Mouse (Mus musculus): ENCODE measurements at regions not wholly inside any gene's neighbourhood (a gene's known extent, or its start where the extent isn't known, plus 50 kb on each side); places are given as distances from the start of the nearest gene placed in this dataset.

DNA sequence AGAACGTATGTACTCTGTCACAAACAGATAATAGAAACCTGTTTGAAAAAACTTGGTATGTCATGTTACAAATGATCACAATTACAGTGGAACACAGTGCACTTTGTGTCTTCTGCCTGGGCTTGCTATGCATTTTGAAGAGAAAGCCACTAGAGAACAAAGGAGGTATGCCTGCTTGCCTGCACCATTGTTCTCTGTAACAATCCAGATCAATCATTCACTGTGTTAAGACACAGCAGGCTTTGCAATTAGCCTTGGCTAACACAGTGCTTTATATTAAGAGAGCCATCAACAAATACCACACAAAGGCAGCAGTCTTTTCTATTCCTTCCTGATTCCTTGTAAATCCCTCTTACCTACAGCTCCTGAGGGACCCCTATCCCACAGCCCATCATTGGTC, 417.1 kb upstream of the Pom121l12 start:
- peaks cover 5% of the 10 kb centered on the region; the same call in 1 of the 2 replicates for H3K4me1 ChIP-seq (ENCODE audit: control insufficient read depth, insufficient read depth, low read length)
- no peak overlapping the region for H3K4me3 ChIP-seq (ENCODE audit: insufficient read depth, low read depth, low read length)
- H3K9ac ChIP-seq (ENCODE audit: low read depth, low read length), result no peak overlapping the region
- WGBS, result 76% methylated on average over 1 of the region's 1 CpGs
- H3K27me3 ChIP-seq (ENCODE audit: control insufficient read depth, insufficient read depth, low read length), result no peaks in the 10 kb centered on the region
- H3K36me3 ChIP-seq (ENCODE audit: control insufficient read depth, insufficient read depth, low read length), result no peaks in the 10 kb centered on the region
- H3K79me2 ChIP-seq (ENCODE audit: control insufficient read depth, insufficient read depth, low read length), result no peaks in the 10 kb centered on the region
- TF ChIP-seq POLR2A (IDR thresholded peaks at IDR 0.05; ENCODE audit: extremely low read depth, insufficient read depth, low read length) (no peak), CTCF (IDR thresholded peaks at IDR 0.05; ENCODE audit: low read depth, low read length) (no peak)
- no peak for DNase-seq (ENCODE audit: extremely low read depth, low read depth, low spot score)
- no peak overlapping the region for H3K27ac ChIP-seq (replicated peaks; ENCODE audit: insufficient read depth, low read depth, low read length)

DNA sequence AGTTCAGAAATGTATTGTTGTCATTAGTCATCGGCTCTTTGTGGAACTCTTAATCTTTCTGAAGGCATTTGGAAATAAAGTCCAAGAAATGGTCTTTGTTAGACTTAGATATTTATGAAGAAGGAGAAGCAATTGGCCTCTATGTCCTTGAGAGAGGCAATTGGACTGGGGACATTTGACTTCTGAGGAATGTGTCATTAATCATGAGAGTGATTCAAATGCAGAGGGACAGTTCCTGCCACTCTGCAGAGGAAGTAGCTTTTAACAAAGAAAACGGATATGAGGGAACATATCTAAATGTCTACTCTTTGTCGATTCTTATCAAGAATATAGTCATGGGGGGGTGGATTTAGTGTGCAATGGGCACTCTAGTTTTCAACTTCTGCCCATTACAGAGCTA, 416.6 kb upstream of the Pom121l12 start:
- H3K9ac ChIP-seq (ENCODE audit: low read depth, low read length), result no peak overlapping the region
- H3K27me3 ChIP-seq (ENCODE audit: control insufficient read depth, insufficient read depth, low read length), result no peaks in the 10 kb centered on the region
- 52% methylated on average over 3 of the region's 3 CpGs for WGBS
- no peak for TF ChIP-seq CTCF (IDR thresholded peaks at IDR 0.05; ENCODE audit: low read depth, low read length)
- no peak for TF ChIP-seq POLR2A (IDR thresholded peaks at IDR 0.05; ENCODE audit: extremely low read depth, insufficient read depth, low read length)
- H3K4me1 ChIP-seq (ENCODE audit: control insufficient read depth, insufficient read depth, low read length), result peaks cover 5% of the 10 kb centered on the region; the same call in 1 of the 2 replicates
- DNase-seq (ENCODE audit: extremely low read depth, low read depth, low spot score), result no peak
- no peak overlapping the region for H3K27ac ChIP-seq (replicated peaks; ENCODE audit: insufficient read depth, low read depth, low read length)
- H3K4me3 ChIP-seq (ENCODE audit: insufficient read depth, low read depth, low read length), result no peak overlapping the region
- no peaks in the 10 kb centered on the region for H3K79me2 ChIP-seq (ENCODE audit: control insufficient read depth, insufficient read depth, low read length)
- no peaks in the 10 kb centered on the region for H3K36me3 ChIP-seq (ENCODE audit: control insufficient read depth, insufficient read depth, low read length)

DNA sequence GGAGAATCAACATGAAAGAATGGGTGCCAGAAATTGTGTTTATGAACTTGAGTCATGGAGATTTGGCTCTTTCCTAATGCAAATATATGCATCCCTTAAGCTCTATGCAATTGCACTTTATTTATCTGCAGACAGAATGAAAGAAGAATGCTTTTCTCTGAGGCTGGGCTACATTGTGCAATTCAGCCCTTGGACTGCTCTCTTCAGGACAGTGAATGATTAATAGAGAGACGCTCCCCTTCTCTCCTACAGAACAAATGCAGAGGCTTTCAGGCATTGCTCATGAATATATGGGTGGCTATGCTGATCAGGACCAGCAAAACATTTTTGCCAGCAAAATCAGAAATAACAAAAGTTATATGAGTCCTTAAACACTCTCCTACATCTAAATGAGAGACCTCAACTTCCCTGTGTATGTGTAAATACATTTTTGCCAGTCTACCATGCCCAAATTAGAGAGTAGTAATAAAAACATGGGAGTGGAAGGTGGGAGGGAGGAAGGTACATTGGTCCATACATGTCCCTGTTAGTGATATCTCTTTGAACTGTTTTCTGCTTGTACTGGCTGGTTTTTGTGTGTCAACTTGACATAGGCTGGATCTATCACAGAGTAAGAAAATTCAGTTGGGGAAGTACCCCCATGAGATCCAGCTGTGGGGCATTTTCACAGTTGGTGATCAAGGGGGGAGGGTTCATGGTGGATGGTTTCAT, 415.7 kb upstream of the Pom121l12 start:
- H3K79me2 ChIP-seq (ENCODE audit: control insufficient read depth, insufficient read depth, low read length), result no peaks in the 10 kb centered on the region
- TF ChIP-seq POLR2A (IDR thresholded peaks at IDR 0.05; ENCODE audit: extremely low read depth, insufficient read depth, low read length) (no peak), CTCF (IDR thresholded peaks at IDR 0.05; ENCODE audit: low read depth, low read length) (no peak)
- H3K27ac ChIP-seq (replicated peaks; ENCODE audit: insufficient read depth, low read depth, low read length), result no peak overlapping the region
- WGBS, result 13% methylated on average over 1 of the region's 1 CpGs
- no peaks in the 10 kb centered on the region for H3K27me3 ChIP-seq (ENCODE audit: control insufficient read depth, insufficient read depth, low read length)
- H3K4me1 ChIP-seq (ENCODE audit: control insufficient read depth, insufficient read depth, low read length), result peaks cover 5% of the 10 kb centered on the region; the same call in 1 of the 2 replicates
- H3K36me3 ChIP-seq (ENCODE audit: control insufficient read depth, insufficient read depth, low read length), result no peaks in the 10 kb centered on the region
- H3K4me3 ChIP-seq (ENCODE audit: insufficient read depth, low read depth, low read length), result no peak overlapping the region
- DNase-seq (ENCODE audit: extremely low read depth, low read depth, low spot score), result peak; percentile 82
- no peak overlapping the region for H3K9ac ChIP-seq (ENCODE audit: low read depth, low read length)

GRCm38 (mm10) chr11:14195081-14195480, 404.0 kb upstream of the Pom121l12 start:
- whole genome bisulfite sequencing, result 16% methylated on average over 2 of the region's 2 CpGs
- Histone ChIP-seq H3K27ac (replicated peaks; ENCODE audit: insufficient read depth, low read depth, low read length) (no peak overlapping the region), H3K9ac (ENCODE audit: low read depth, low read length) (no peak overlapping the region), H3K4me3 (ENCODE audit: insufficient read depth, low read depth, low read length) (no peak overlapping the region), H3K27me3 (ENCODE audit: control insufficient read depth, insufficient read depth, low read length) (no peaks in the 10 kb centered on the region), H3K79me2 (ENCODE audit: control insufficient read depth, insufficient read depth, low read length) (no peaks in the 10 kb centered on the region), H3K36me3 (ENCODE audit: control insufficient read depth, insufficient read depth, low read length) (no peaks in the 10 kb centered on the region), H3K4me1 (ENCODE audit: control insufficient read depth, insufficient read depth, low read length) (no peaks in the 10 kb centered on the region; the same call in 1 of the 2 replicates)
- TF ChIP-seq CTCF (IDR thresholded peaks at IDR 0.05; ENCODE audit: low read depth, low read length), result no peak
- no peak for TF ChIP-seq POLR2A (IDR thresholded peaks at IDR 0.05; ENCODE audit: extremely low read depth, insufficient read depth, low read length)
- DNase-seq (ENCODE audit: extremely low read depth, low read depth, low spot score), result peak; percentile 95
